Mouse (Mus musculus): Measurements from ENCODE around the gene Pofut1.

DNA sequence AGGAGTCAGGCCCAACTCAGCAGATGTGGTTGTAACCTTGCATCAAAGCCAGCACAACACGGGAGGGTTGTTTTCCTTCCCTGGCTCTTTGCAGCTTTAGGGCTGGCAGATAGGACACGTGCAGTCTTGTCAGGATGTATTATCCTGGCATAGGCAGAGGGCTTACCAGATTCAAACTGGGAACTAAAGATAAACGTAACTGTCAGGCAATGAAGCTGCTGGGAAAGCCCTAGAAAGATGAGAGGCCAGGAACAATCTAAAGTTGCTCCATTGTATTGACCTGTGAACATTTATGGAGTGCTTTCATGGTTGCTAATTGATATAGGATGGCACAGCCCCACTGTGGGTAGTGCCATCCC is 15.8 kb upstream of the Pofut1 start:
- no peak for TF ChIP-seq POLR2A (IDR thresholded peaks at IDR 0.05; ENCODE audit: low read depth, low read length)
- TF ChIP-seq CTCF (IDR thresholded peaks at IDR 0.05; ENCODE audit: extremely low read depth, insufficient read depth, insufficient read length, insufficient replicate concordance) = no peak
